Mouse (Mus musculus) 3134 (cell line): ENCODE results near the gene Aebp1.

Experiments
- DNase-seq: peaks from one replicate; pipeline ENCODE4 v3.0.0-alpha.2; 2011; ENCODE audit warnings: low spot score; ENCODE audit not compliant: insufficient read length; ENCODE audit errors: extremely low read depth

Gene Aebp1

GRCm38 (mm10) chr11:5892810-5893368, 31.1 kb downstream of the Aebp1 start:
- DNase-seq: no peak

- DNase-seq: no peak
Measured at GRCm38 (mm10) chr11:5893807-5894206, 32.1 kb downstream of the Aebp1 start.

GRCm38 (mm10) chr11:5897230-5897629, 35.5 kb downstream of the Aebp1 start:
- no peak for DNase-seq

- no peak for DNase-seq
Measured at GRCm38 (mm10) chr11:5897839-5898238, 36.1 kb downstream of the Aebp1 start.

GRCm38 (mm10) chr11:5898531-5898930, 36.8 kb downstream of the Aebp1 start, which contains the start of gene Myl7:
Gene Myl7, minus strand, starts transcription at chr11:5898782.
- DNase-seq: no peak

GRCm38 (mm10) chr11:5899286-5899685, 37.5 kb downstream of the Aebp1 start:
- DNase-seq: no peak

GRCm38 (mm10) chr11:5901320-5901719, 39.6 kb downstream of the Aebp1 start:
- no peak for DNase-seq

GRCm38 (mm10) chr11:5901950-5902349, 40.2 kb downstream of the Aebp1 start:
- no peak for DNase-seq

- DNase-seq: no peak
Measured at GRCm38 (mm10) chr11:5902390-5902789, 40.6 kb downstream of the Aebp1 start.

GRCm38 (mm10) chr11:5903844-5904243, 42.1 kb downstream of the Aebp1 start:
- no peak for DNase-seq

- no peak for DNase-seq
Measured at GRCm38 (mm10) chr11:5904357-5904756, 42.6 kb downstream of the Aebp1 start.

GRCm38 (mm10) chr11:5904871-5905270, 43.1 kb downstream of the Aebp1 start:
- DNase-seq: no peak

GRCm38 (mm10) chr11:5905778-5906518, 44.2 kb downstream of the Aebp1 start:
- no peak for DNase-seq

GRCm38 (mm10) chr11:5907096-5907495, 45.3 kb downstream of the Aebp1 start:
- no peak for DNase-seq

- DNase-seq: no peak
Measured at GRCm38 (mm10) chr11:5908642-5909041, 46.9 kb downstream of the Aebp1 start.

- DNase-seq: no peak
Measured at GRCm38 (mm10) chr11:5912635-5913034, 50.9 kb downstream of the Aebp1 start.

GRCm38 (mm10) chr11:5913256-5913655, 51.5 kb downstream of the Aebp1 start:
- no peak for DNase-seq

- DNase-seq: no peak
Measured at GRCm38 (mm10) chr11:5913936-5914335, 52.2 kb downstream of the Aebp1 start.

GRCm38 (mm10) chr11:5914940-5915339, 53.2 kb downstream of the Aebp1 start:
- DNase-seq: no peak

- DNase-seq: no peak
Measured at GRCm38 (mm10) chr11:5915429-5916177, 53.9 kb downstream of the Aebp1 start.

- DNase-seq: no peak
Measured at GRCm38 (mm10) chr11:5916178-5916548, 54.4 kb downstream of the Aebp1 start.

GRCm38 (mm10) chr11:5918111-5918510, 56.4 kb downstream of the Aebp1 start:
- no peak for DNase-seq
